Mouse (Mus musculus): ENCODE data around the gene Ccn6.

The Ccn6 gene

DNA sequence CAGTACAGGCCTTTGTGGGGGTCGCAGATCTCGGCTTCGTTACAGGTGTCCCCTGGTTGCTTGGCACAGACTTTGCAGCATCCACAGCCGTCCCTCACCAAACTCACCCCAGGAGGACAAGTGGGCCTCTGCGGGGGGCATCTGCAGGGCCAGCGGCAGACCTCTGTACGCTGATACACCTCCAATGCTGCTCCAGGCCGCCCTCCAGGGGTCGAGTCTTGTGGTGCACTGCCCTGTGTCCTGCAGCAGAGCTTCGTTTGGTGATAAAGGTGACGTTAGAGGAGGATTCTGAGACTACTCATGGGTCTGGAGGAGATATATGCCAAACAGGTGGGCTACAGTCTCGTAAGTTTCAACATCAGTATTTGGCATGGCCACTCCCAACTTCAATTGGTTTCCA, 5.3 kb downstream of the Ccn6 start:
- DNase-seq: no peak

DNA sequence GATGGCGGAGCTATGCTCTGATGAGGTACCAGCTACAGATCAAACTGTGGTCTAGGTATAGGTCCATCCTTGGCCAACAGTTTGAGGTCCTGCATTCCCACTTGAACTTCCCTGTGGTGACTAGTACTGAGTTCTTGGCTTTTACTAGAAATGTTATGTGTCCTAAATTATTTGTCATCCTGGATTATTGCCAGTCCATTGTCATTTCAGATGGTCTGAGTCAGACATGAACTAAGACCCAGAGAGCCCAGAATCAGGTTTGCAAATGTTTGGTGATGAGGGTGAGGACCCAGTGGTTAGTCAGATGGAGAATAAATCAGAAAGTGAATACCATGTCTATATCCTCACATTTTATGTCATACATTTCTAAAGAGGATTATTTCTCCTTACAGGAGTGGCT, 6.3 kb downstream of the Ccn6 start:
- no peak for DNase-seq

DNA sequence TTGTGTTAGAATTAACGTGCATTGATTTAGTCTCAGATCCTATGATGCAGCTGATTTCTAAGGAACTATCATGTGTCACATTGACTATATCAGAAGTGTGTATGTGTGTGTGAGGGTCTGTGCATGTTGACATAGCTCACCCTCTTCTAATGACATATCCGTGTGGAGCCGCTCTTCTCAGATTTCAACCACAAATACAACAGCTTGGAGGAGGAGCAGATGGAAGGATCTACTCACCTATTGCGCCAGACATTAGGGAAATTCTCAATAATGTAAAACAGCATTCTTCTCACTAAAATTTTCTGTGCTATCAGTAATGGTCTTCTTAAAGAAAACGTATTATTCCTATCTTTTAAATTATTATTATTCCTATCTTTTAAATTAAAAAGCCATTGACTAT, 6.9 kb downstream of the Ccn6 start:
- DNase-seq: no peak

DNA sequence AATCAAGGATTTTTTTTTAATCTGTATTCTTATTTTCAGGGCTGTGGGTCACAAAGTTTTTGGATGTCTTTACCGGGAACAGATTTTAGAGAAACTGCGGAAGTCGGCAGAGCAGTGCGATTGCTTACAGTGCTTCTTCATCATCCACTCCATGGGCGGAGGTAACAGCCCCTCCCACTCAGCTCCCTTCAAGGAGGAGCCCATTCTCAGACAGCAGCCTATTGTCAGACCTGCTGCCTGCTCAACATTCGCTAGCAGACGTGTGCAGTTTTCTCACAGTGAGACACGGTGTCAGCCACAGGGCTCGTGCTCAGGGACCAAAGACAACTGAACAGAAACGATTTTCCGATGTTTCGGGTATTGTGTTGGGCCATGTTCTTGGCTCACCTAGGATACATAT, 21.4 kb downstream of the Ccn6 start:
- no peak for DNase-seq

- no peak for DNase-seq
These were observed 22.2 kb downstream of the Ccn6 start for GRCm38 (mm10) chr10:39141401-39141800.

GRCm38 (mm10) chr10:39140843-39141242, 22.8 kb downstream of the Ccn6 start:
- no peak for DNase-seq

DNA sequence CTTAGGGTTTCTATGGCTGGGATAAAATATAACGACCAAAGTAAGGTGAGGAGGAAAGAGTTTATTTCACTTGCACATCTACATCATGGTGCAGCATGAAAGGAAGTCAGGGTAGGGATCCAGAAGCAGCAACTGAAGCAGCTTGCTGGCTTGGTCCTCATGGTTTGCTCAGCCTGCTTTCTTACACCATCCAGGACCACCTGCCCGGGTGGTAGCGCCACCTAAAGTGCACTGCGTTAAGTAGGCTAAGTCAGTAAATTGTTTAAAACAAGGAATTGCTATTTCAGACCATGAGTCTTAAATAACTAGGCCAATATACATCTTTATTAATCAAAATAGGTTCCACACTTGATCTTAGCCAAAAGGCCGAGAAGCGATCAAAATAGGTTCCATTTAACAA, 24.8 kb downstream of the Ccn6 start:
- no peak for DNase-seq

DNA sequence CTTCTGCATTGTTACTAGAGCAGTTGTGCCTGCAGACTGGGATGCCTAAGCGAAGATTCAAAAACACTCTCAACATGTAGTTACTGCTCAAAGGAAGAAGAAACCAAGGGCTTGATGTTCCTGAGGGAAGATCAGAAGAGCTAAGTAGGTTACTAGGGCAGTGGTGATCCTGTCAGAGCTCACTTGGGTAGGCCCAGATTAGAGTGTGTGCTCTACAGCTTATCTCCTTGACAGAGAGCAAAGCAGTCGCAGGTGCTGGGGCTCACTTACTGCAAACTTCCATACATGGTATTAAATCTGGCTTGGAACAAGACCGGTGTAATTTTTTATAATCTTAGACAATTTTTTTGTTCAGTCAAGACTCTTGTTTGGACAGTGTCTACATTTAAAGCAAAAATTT, 25.8 kb downstream of the Ccn6 start:
- DNase-seq: no peak

DNA sequence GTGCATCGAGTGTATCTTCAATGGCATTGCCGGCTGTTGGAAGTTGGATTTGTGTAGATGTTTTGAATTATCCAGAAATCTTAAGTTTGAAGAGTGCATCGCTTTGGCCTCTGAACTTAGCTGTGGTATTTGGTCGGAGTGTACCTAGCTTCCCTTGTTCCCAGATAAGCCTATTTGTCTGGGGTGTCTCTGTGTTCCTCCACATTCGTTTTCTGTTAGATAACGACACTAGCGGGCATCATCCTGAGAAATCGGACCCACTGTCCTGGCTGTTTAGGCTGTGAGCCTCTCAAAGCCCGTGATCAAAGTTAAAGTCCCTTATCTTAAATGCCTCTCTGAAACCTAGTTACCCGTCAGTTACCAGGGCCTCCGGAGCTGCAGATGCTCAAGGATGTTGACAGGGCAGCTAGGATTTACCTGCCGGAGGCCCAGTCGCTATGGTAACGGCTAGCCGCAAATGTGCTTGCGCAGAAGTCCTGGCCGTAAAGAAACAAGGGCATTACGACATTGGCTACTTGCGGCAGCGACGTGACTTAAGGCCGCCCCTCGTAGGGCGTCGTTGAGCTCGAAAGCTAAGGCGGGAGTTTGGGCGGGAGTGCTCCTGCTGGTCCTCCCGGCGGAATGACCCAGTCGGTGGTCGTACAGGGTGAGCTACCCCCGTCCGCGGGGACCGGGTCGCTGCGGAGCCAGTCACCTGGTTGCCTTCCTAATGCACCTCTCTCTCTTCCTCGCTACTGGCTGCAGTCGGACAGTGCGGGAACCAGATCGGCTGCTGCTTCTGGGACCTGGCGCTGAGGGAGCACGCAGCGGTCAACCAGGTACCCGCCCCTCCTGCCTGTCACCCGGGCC, 29.9 kb downstream of the Ccn6 start, which contains the start of the genes Fam229b and Tube1:
Gene Fam229b (minus strand): TSS at position 453 of the 849 bp plus-strand sequence.
Gene Tube1 (plus strand): TSS at position 515 of the 849 bp plus-strand sequence.
- peak; percentile 88 for DNase-seq

GRCm38 (mm10) chr10:39121412-39121811, 42.2 kb downstream of the Ccn6 start:
- DNase-seq: no peak

DNA sequence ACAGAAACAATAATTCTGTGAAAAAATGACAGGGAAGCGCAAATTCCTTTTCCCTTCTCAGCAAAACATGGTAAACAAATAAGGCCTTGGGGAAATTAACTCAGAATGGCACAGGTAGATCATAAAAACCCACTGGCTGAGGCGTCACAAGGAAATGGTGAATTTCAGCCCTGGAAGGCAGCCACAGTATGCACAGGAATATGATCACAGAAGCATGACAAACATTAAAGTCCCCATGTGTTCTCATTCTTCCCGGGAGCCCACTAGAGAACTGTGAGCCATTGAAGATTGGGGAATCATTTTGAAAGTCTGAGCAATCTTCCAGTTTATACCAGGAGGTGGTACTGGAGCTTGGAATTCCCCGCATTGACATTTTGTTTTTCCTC, 54.1 kb downstream of the Ccn6 start:
- no peak for DNase-seq

GRCm38 (mm10) chr10:39108837-39109488, 54.6 kb downstream of the Ccn6 start:
- no peak for DNase-seq

GRCm38 (mm10) chr10:39106935-39107334, 56.7 kb downstream of the Ccn6 start:
- DNase-seq: no peak

- DNase-seq: no peak
These were observed 57.2 kb downstream of the Ccn6 start for GRCm38 (mm10) chr10:39106413-39106812.

DNA sequence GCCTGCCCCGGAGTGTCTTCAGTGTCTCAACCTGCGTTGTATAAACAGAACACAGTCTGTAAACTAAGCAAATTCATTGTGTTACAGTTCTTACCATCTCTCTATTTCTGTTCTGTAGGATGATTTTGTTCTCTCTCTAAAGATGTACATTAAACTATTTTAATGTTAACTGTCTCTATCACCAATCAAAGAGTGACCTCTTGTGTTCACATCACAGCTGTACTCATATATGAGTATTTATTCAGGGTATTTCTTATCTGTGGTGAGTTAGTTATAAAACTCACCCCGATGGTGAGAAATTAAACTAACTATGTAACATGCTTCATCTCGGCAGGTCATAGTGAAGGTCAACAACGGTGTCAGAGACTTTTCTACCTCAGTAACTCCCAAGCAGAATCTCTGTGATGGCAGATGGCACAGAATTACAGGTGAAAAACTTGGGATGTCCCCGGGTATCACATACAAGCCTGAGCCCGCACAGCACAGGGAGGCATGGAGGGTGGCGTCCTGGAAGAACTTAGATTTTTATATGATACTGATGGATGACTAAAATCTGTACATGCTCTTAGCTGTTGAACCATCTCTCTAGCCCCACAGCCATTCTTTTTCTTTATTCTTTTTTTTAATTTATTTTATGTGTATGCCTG, 58.7 kb downstream of the Ccn6 start:
- no peak for DNase-seq
